Mouse (Mus musculus): ENCODE data around the gene Tspan5.
A peak's percentile ranks its signal among the peaks of the same experiment; 100 is the strongest.

Gene Tspan5

GRCm38 (mm10) chr3:138741649-138742565 is at the start of gene Tspan5:
Gene Tspan5 (plus strand): TSS chr3:138742195.
- DNase-seq (ENCODE audit: low spot score in 2 of 2) = peak; percentile 61 to 83

GRCm38 (mm10) chr3:138692302-138692701 is 49.7 kb upstream of the Tspan5 start:
- no peak for DNase-seq (ENCODE audit: low spot score in 2 of 2)

GRCm38 (mm10) chr3:138703399-138703798 is 38.6 kb upstream of the Tspan5 start:
- no peak for DNase-seq (ENCODE audit: low spot score in 2 of 2)

- no peak for DNase-seq (ENCODE audit: low spot score in 2 of 2)
Observed at GRCm38 (mm10) chr3:138704469-138704868, 37.5 kb upstream of the Tspan5 start.

- no peak for DNase-seq (ENCODE audit: low spot score in 2 of 2)
Observed at GRCm38 (mm10) chr3:138705875-138706274, 36.1 kb upstream of the Tspan5 start.

GRCm38 (mm10) chr3:138709183-138709582 is 32.8 kb upstream of the Tspan5 start:
- DNase-seq (ENCODE audit: low spot score in 2 of 2) = no peak

GRCm38 (mm10) chr3:138711971-138712370 is 30.0 kb upstream of the Tspan5 start:
- no peak for DNase-seq (ENCODE audit: low spot score in 2 of 2)

- DNase-seq (ENCODE audit: low spot score in 2 of 2) = peak in 1 of 2 experiments; percentile 13
Observed at GRCm38 (mm10) chr3:138712452-138713140, 29.4 kb upstream of the Tspan5 start.

GRCm38 (mm10) chr3:138713141-138713540 is 28.9 kb upstream of the Tspan5 start:
- peak in 1 of 2 experiments; percentile 21 for DNase-seq (ENCODE audit: low spot score in 2 of 2)

- no peak for DNase-seq (ENCODE audit: low spot score in 2 of 2)
Observed at GRCm38 (mm10) chr3:138714788-138715187, 27.2 kb upstream of the Tspan5 start.

- no peak for DNase-seq (ENCODE audit: low spot score in 2 of 2)
Observed at GRCm38 (mm10) chr3:138715212-138715611, 26.8 kb upstream of the Tspan5 start.

- no peak for DNase-seq (ENCODE audit: low spot score in 2 of 2)
Observed at GRCm38 (mm10) chr3:138717040-138717439, 25.0 kb upstream of the Tspan5 start.

- DNase-seq (ENCODE audit: low spot score in 2 of 2) = no peak
Observed at GRCm38 (mm10) chr3:138722152-138722551, 19.8 kb upstream of the Tspan5 start.

GRCm38 (mm10) chr3:138727571-138727970 is 14.4 kb upstream of the Tspan5 start:
- no peak for DNase-seq (ENCODE audit: low spot score in 2 of 2)

- no peak for DNase-seq (ENCODE audit: low spot score in 2 of 2)
Observed at GRCm38 (mm10) chr3:138728840-138729239, 13.2 kb upstream of the Tspan5 start.

GRCm38 (mm10) chr3:138730812-138731211 is 11.2 kb upstream of the Tspan5 start:
- no peak for DNase-seq (ENCODE audit: low spot score in 2 of 2)

- DNase-seq (ENCODE audit: low spot score in 2 of 2) = no peak
Observed at GRCm38 (mm10) chr3:138735760-138736159, 6.2 kb upstream of the Tspan5 start.

GRCm38 (mm10) chr3:138739150-138739700 is 2.8 kb upstream of the Tspan5 start:
- no peak for DNase-seq (ENCODE audit: low spot score in 2 of 2)

GRCm38 (mm10) chr3:138740291-138740690 is 1.7 kb upstream of the Tspan5 start:
- no peak for DNase-seq (ENCODE audit: low spot score in 2 of 2)

- no peak for DNase-seq (ENCODE audit: low spot score in 2 of 2)
Observed at GRCm38 (mm10) chr3:138740843-138741540, 1.0 kb upstream of the Tspan5 start.

- peak in 1 of 2 experiments; percentile 46 for DNase-seq (ENCODE audit: low spot score in 2 of 2)
Observed at GRCm38 (mm10) chr3:138742566-138742930, 553 bp downstream of the Tspan5 start.
